Mouse (Mus musculus) MEL (cell line): ENCODE results near the gene Slc29a2. TPM values are rescaled to one million over a fixed set of nuclear protein-coding genes. Genes with fewer than 3 reads are reported as not detected.

Experiments
- DNase-seq: peaks from one replicate; pipeline ENCODE4 v3.0.0; 2011; ENCODE audit warnings: low read depth, low spot score
- H3K27ac ChIP-seq: 2 replicates; pipeline ENCODE4 v1.5.1; 2012; ENCODE audit warnings: low read depth, mild to moderate bottlenecking, control low read depth, low read length, moderate library complexity; ENCODE audit not compliant: control insufficient read depth
- H3K27me3 ChIP-seq, 2 experiments: fragments of 150-350 bp in 1 of 2; sonication (generic) in 1 of 2; 2 replicates each; pipeline ENCODE4 v1.6.1; 2012; ENCODE audit warnings: low read length in 2 of 2, mild to moderate bottlenecking in 2 of 2, improper control_type of control experiment in 1 of 2, moderate library complexity in 1 of 2; ENCODE audit not compliant: insufficient read depth in 2 of 2, control insufficient read depth in 1 of 2
- H3K36me3 ChIP-seq, 2 experiments: 2 replicates each; pipeline ENCODE4 v1.6.1; 2012 to 2014; ENCODE audit warnings: low read length in 2 of 2, improper control_type of control experiment in 1 of 2, inconsistent platforms in 1 of 2, mild to moderate bottlenecking in 1 of 2; ENCODE audit not compliant: insufficient read depth in 2 of 2, control insufficient read depth in 1 of 2
- H3K4me1 ChIP-seq, 2 experiments: fragments of 150-350 bp in 1 of 2; sonication (generic) in 1 of 2; 2 replicates each; pipeline ENCODE4 v1.6.1; 2012; ENCODE audit warnings: low read length in 2 of 2, improper control_type of control experiment in 1 of 2, mild to moderate bottlenecking in 1 of 2; ENCODE audit not compliant: insufficient read depth in 2 of 2, control insufficient read depth in 1 of 2
- H3K4me3 ChIP-seq, 2 experiments: fragments of 150-350 bp in 1 of 2; sonication (generic) in 1 of 2; 2 replicates each; pipeline ENCODE4 v1.5.1; 2012; ENCODE audit warnings: low read depth in 2 of 2, low read length in 2 of 2, mild to moderate bottlenecking in 2 of 2, moderate library complexity in 2 of 2, control low read depth in 1 of 2, improper control_type of control experiment in 1 of 2; ENCODE audit not compliant: control insufficient read depth in 1 of 2, insufficient read depth in 1 of 2
- H3K79me2 ChIP-seq: 2 replicates; pipeline ENCODE4 v1.6.1; 2012; ENCODE audit warnings: mild to moderate bottlenecking, low read length, moderate library complexity; ENCODE audit not compliant: control insufficient read depth, poor library complexity, insufficient read depth
- H3K9ac ChIP-seq: 2 replicates; pipeline ENCODE4 v1.6.1; 2012; ENCODE audit warnings: low read depth, mild to moderate bottlenecking, control low read depth, low read length, moderate library complexity; ENCODE audit not compliant: control insufficient read depth, poor library complexity, severe bottlenecking
- H3K9me3 ChIP-seq: fragments of 150-350 bp; sonication (generic); replicated peaks from 2 replicates; pipeline ENCODE4 v1.6.1; 2012; ENCODE audit warnings: mild to moderate bottlenecking, low read length, improper control_type of control experiment, moderate library complexity; ENCODE audit not compliant: insufficient read depth
- CHD2 ChIP-seq: IDR thresholded peaks from 2 replicates; pipeline ENCODE4 v1.6.1; 2011; ENCODE audit warnings: low read length, improper control_type of control experiment
- CTCF ChIP-seq, 3 experiments: IDR thresholded peaks in 2 of 3; conservative IDR thresholded peaks in 1 of 3; 2 replicates each; pipeline ENCODE4 v1.5.1; 2011 to 2012; ENCODE audit warnings: low read length in 3 of 3, low read depth in 2 of 3, mild to moderate bottlenecking in 2 of 3, improper control_type of control experiment in 1 of 3, inconsistent platforms in 1 of 3, mixed read lengths in 1 of 3, moderate library complexity in 1 of 3; ENCODE audit not compliant: control insufficient read depth in 1 of 3, insufficient read depth in 1 of 3, poor library complexity in 1 of 3, severe bottlenecking in 1 of 3
- HCFC1 ChIP-seq: IDR thresholded peaks from 2 replicates; pipeline ENCODE4 v1.6.1; 2012; ENCODE audit warnings: low read depth, mild to moderate bottlenecking, inconsistent platforms, low read length, improper control_type of control experiment, moderate library complexity
- JUND ChIP-seq: IDR thresholded peaks from 2 replicates; pipeline ENCODE4 v1.6.1; 2011; ENCODE audit warnings: low read depth, mild to moderate bottlenecking, improper control_type of control experiment, low read length
- KAT2A ChIP-seq: conservative IDR thresholded peaks from 2 replicates; pipeline ENCODE4 v1.6.1; 2012; ENCODE audit warnings: low read depth, low read length, improper control_type of control experiment, inconsistent platforms
- MAFK ChIP-seq: IDR thresholded peaks from 2 replicates; pipeline ENCODE4 v1.6.1; 2011; ENCODE audit warnings: low read depth, mild to moderate bottlenecking, low read length, improper control_type of control experiment, borderline replicate concordance
- MAX ChIP-seq: IDR thresholded peaks from 2 replicates; pipeline ENCODE4 v1.6.1; 2011; ENCODE audit warnings: low read length, improper control_type of control experiment
- MAZ ChIP-seq: IDR thresholded peaks from 2 replicates; pipeline ENCODE4 v1.6.1; 2012; ENCODE audit warnings: low read depth, mild to moderate bottlenecking, inconsistent platforms, low read length, improper control_type of control experiment
- NELFE ChIP-seq: IDR thresholded peaks from 2 replicates; pipeline ENCODE4 v1.6.1; 2011; ENCODE audit warnings: low read depth, low read length, improper control_type of control experiment
- NRF1 ChIP-seq: IDR thresholded peaks from 2 replicates; pipeline ENCODE4 v1.6.1; 2014; ENCODE audit warnings: low read depth, mild to moderate bottlenecking, inconsistent platforms, low read length, improper control_type of control experiment, moderate library complexity; ENCODE audit not compliant: poor library complexity, insufficient read depth, severe bottlenecking
- POLR2A ChIP-seq, 2 experiments: IDR thresholded peaks; 2 replicates each; pipeline ENCODE4 v1.6.1; 2011 to 2012; ENCODE audit warnings: low read length in 2 of 2, mild to moderate bottlenecking in 2 of 2, control low read depth in 1 of 2, improper control_type of control experiment in 1 of 2, low read depth in 1 of 2, moderate library complexity in 1 of 2; ENCODE audit not compliant: control insufficient read depth in 1 of 2, insufficient read depth in 1 of 2, poor library complexity in 1 of 2
- POLR2AphosphoS2 ChIP-seq: IDR thresholded peaks from 2 replicates; pipeline ENCODE4 v1.6.1; 2011; ENCODE audit warnings: low read length, improper control_type of control experiment
- POLR2AphosphoS5 ChIP-seq: IDR thresholded peaks from 2 replicates; pipeline ENCODE4 v1.6.1; 2012; ENCODE audit warnings: low read depth, borderline replicate concordance, mild to moderate bottlenecking, inconsistent platforms, low read length, moderate library complexity, mixed read lengths
- RAD21 ChIP-seq: IDR thresholded peaks from 2 replicates; pipeline ENCODE4 v1.6.1; 2011; ENCODE audit warnings: mild to moderate bottlenecking, low read depth, low read length, improper control_type of control experiment
- RCOR1 ChIP-seq: IDR thresholded peaks from 2 replicates; pipeline ENCODE4 v1.6.1; 2012; ENCODE audit warnings: low read depth, mild to moderate bottlenecking, inconsistent platforms, low read length, improper control_type of control experiment
- SMC3 ChIP-seq: IDR thresholded peaks from 2 replicates; pipeline ENCODE4 v1.6.1; 2011; ENCODE audit warnings: low read depth, low read length, improper control_type of control experiment
- TBP ChIP-seq: IDR thresholded peaks from 2 replicates; pipeline ENCODE4 v1.8.0; 2011; ENCODE audit warnings: low read depth, low read length, improper control_type of control experiment
- TCF12 ChIP-seq: IDR thresholded peaks from 2 replicates; pipeline ENCODE4 v1.6.1; 2014; ENCODE audit warnings: low read depth, mild to moderate bottlenecking, inconsistent platforms, low read length, improper control_type of control experiment, moderate library complexity
- USF1 ChIP-seq: IDR thresholded peaks from 2 replicates; pipeline ENCODE4 v1.6.1; 2014; ENCODE audit warnings: low read depth, mild to moderate bottlenecking, inconsistent platforms, low read length, improper control_type of control experiment, moderate library complexity
- polyA plus RNA-seq, 2 experiments: library from polyadenylated mRNA; stranded (reverse) in 1 of 2; unstranded in 1 of 2; fragments of >175 nt in 1 of 2; fragments of >200 nt in 1 of 2; gene quantifications; 2 replicates each; pipeline versions ENCODE4 v1.2.1 to v1.2.4; 2012; ENCODE audit warnings: low replicate concordance in 2 of 2, low read depth in 1 of 2; ENCODE audit not compliant: insufficient read length in 2 of 2, insufficient read depth in 1 of 2, missing spikeins in 1 of 2
- total RNA-seq: library from RNA; depleted of rRNA; stranded (reverse); fragments of 300-350 nt; gene quantifications from 2 replicates; pipeline ENCODE4 v1.2.3, GENCODE M21; 2012

Slc29a2 gene
- total and polyA plus RNA-seq, 3 experiments, result 3.2 to 10.9 TPM; not detected in 1

DNA sequence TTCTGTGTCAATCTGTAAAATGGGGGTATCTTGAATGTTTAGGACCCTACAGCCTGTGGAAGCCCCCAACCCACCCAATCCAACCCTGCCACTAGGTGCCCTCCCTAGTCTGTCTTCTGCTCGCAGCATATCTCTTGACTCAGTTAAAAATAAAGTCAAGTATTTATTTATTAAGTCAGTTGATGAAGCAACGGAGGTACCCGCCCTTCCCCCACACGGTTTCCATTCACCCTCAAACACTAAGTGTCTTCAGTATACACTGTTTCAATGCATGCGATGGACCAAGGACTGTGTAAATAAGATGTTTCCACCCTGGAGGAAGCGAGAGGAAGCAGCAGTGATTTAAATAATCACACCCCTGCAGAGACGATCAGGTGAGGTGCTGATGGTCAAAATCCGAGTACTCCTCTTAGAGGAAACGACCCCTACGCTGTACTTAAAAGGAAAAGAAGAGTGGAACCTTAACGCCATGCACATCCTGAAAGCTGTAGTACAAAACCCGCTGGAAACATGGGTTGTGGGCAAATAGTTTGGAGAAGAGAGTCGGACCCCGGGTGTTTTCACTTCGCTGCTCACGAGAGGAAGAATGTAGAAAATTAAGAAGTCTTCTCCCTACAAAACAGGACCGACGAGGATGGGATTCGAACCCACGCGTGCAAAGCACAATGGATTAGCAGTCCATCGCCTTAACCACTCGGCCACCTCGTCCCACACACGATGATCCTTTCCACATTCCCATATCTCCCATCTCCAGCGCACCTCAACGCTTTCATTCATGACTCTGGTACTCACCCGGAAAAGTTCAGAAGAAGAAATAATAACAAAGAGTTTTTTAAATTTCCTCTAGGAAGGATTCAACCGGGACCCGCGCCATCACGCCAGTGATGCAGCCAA, 14.3 kb downstream of the Slc29a2 start (continued):
- TF ChIP-seq CTCF (IDR thresholded peaks at IDR 0.05 in 2 of 3, conservative IDR thresholded peaks at IDR 0.05 in 1 of 3; ENCODE audit: control insufficient read depth in 1 of 3, insufficient read depth in 1 of 3, low read depth in 2 of 3, low read length in 3 of 3, poor library complexity in 1 of 3, severe bottlenecking in 1 of 3) (no peak), POLR2A (IDR thresholded peaks at IDR 0.05; ENCODE audit: control insufficient read depth in 1 of 2, insufficient read depth in 1 of 2, low read depth in 1 of 2, low read length in 2 of 2, poor library complexity in 1 of 2) (no peak), RAD21 (no peak), MAFK (peak; percentile 99), USF1 (no peak), POLR2AphosphoS5 (no peak), MAZ (no peak), KAT2A (peak; percentile 69; the same call in 1 of the 2 replicates), SMC3 (no peak), TCF12 (no peak), RCOR1 (no peak; the same call in 1 of the 2 replicates), CHD2 (no peak), POLR2AphosphoS2 (no peak), JUND (no peak)

DNA sequence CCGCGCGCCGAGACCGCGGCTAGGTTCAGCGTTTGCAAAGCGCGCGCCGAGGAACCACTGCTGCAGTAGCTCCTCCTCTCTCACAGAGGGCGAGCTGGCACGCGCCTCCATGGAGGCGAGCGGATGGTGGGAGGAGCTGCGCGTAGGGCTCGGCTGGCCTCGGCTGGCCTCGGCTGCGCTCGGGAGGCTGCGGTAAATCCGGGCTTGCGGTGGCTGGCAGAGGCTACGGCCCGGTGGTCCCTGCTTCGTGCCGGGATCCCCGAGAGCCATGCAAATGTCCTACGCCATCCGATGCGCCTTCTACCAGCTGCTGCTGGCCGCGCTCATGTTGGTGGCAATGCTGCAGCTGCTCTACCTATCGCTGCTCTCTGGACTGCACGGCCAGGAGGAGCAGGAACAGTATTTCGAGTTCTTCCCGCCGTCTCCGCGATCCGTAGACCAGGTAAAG, 15.1 kb downstream of the Slc29a2 start, which contains the start of the genes B4gat1 and AC124502.3:
Gene B4gat1 (plus strand): TSS at position 118 of the 448 bp plus-strand sequence.
Gene AC124502.3 (plus strand): TSS at position 183 of the 448 bp plus-strand sequence.
- TF ChIP-seq KAT2A (no peak), CTCF (IDR thresholded peaks at IDR 0.05 in 2 of 3, conservative IDR thresholded peaks at IDR 0.05 in 1 of 3; ENCODE audit: control insufficient read depth in 1 of 3, insufficient read depth in 1 of 3, low read depth in 2 of 3, low read length in 3 of 3, poor library complexity in 1 of 3, severe bottlenecking in 1 of 3) (peak in 2 of 3 experiments; percentile 47 to 51; a peak in 4 of 6 replicates), NELFE (peak; percentile 23; the same call in 1 of the 2 replicates), NRF1 (peak; percentile 27; the same call in 1 of the 2 replicates), TCF12 (0 out of 2 replicates have a peak, but pooled peaks have one; percentile 1), HCFC1 (peak; percentile 64; the same call in 1 of the 2 replicates), TBP (no peak), MAX (peak; percentile 38; the same call in 1 of the 2 replicates), CHD2 (no peak), POLR2A (IDR thresholded peaks at IDR 0.05; ENCODE audit: control insufficient read depth in 1 of 2, insufficient read depth in 1 of 2, low read depth in 1 of 2, low read length in 2 of 2, poor library complexity in 1 of 2) (peak; percentile 48 to 56; a peak in 3 of 4 replicates)
- H3K4me1 ChIP-seq, result peaks cover 2 to 18% of the 10 kb centered on the region in 2 experiments
- peaks cover 21% of the 10 kb centered on the region for H3K79me2 ChIP-seq
- peaks cover 2 to 7% of the 10 kb centered on the region in 2 experiments; a peak in 3 of 4 replicates for H3K36me3 ChIP-seq
- H3K9ac ChIP-seq, result peak within 1 kb of the TSS; percentile 78
- peak within 1 kb of the TSS; percentile 5; the same call in 1 of the 2 replicates for H3K27ac ChIP-seq
- H3K4me3 ChIP-seq, result peak within 1 kb of the TSS; percentile 57 to 87
- H3K9me3 ChIP-seq, result no peaks in the 10 kb centered on the region
- no peaks in the 10 kb centered on the region for H3K27me3 ChIP-seq
- peak; percentile 94 for DNase-seq
